Mouse (Mus musculus) spleen, adult 10 weeks (tissue): Measurements from ENCODE around the gene Vmn1r25. TPM values are rescaled to one million over a fixed set of nuclear protein-coding genes. Genes with fewer than 3 reads are reported as not detected.

Experiments used
- polyA plus RNA-seq: library from polyadenylated mRNA; stranded (reverse); fragments of 350-450 nt; fragmentation: Illumina TruSeq; extraction: RNeasy Lipid Tissue Mini Kit (QIAGEN cat#74804); gene quantifications from one replicate; pipeline ENCODE4 v1.2.3, GENCODE M21; 2015; ENCODE audit warnings: low replicate concordance; ENCODE audit not compliant: insufficient read depth

Vmn1r25 gene
- polyA plus RNA-seq: not detected

DNA sequence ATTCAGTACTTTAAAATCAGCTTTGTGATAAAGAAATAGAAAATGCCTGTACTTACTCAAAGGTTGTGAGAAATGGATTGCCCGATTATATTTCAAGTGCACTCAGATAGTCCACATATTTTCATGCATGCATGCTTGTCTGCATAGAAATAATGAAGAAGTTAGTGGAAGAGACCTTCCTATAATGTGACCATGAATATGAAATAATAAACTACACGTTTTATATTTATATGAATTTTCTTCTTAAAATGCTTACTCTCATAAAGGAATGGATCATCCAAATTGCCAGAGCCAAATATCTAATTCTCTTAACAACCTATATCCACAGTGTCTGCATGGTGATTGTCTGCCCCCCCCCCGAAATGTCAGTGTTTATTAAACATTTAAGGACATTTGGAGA, at the start of gene Vmn1r25:
Gene Vmn1r25, minus strand, starts transcription at position 101 of the 400 bp plus-strand sequence.

DNA sequence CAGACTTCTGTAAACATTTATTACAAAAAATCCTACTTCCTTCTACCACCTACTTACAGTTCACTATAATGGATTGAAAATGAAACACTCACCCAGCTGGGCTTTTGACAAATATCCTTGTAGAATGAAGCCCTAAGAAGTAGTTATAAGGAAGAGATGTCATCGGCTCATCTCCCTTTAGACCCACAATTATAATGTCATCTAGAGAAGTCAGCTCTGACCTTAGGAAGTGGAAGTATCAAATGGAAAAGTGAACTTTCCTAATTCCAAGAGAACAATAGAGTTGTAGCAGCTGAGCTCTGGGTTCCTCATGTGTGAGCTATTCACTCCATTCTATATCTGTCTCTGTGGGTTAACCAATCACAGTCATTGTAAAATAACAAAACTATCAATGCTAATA, 34.4 kb upstream of the Vmn1r25 start, which contains the start of gene Vmn1r26:
Gene Vmn1r26, minus strand, starts transcription at position 101 of the 400 bp plus-strand sequence.

DNA sequence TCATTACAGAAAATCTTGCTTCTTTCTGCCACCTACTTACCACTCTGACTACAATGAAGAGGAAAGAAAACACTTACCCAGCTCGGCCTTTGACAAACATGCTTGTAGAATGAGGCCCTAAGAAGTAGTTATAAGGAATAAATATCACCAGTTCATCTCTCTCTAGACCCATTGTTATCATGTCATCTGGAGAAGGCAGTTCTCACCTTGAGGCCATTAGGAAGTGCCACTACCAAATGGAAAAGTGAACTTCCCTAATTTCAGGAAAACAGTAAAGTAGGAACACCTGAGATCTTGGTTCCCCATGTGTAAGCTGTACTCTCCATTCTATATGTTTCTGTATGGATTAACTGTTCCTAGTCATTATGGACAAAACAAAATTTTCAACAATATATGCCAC, 19.2 kb downstream of the Vmn1r25 start, which contains the start of gene Vmn1r24:
Gene Vmn1r24, minus strand, starts transcription at position 101 of the 400 bp plus-strand sequence.

Other genes with a start within 250 kb of the Vmn1r25 start
- 49.1 TPM for gene Vopp1, start 155.7 kb downstream of the Vmn1r25 start, polyA plus RNA-seq
- not detected for gene Vmn1r21, start 130.5 kb downstream of the Vmn1r25 start, polyA plus RNA-seq
- gene Vmn1r22, start 72.8 kb downstream of the Vmn1r25 start, polyA plus RNA-seq: not detected
- gene Vmn1r23, start 54.0 kb downstream of the Vmn1r25 start, polyA plus RNA-seq: not detected
- not detected for gene Vmn1r24, start 19.3 kb downstream of the Vmn1r25 start, polyA plus RNA-seq
- gene Vmn1r26, start 34.3 kb upstream of the Vmn1r25 start, polyA plus RNA-seq: not detected
- not detected for gene Vmn1r27, start 238.0 kb upstream of the Vmn1r25 start, polyA plus RNA-seq